Mouse (Mus musculus) T-helper 1 cell (primary cell): Measurements from ENCODE around the gene Kif13a.

Source experiments
- in situ Hi-C: fragments of 300-600 bp; cut with MboI, MseI; formaldehyde crosslinking; loops from one replicate; pipeline ENCODE4 v1.15.1; 2025; ENCODE audit warnings: high pct_unique_total_duplicates

Gene Kif13a

DNA sequence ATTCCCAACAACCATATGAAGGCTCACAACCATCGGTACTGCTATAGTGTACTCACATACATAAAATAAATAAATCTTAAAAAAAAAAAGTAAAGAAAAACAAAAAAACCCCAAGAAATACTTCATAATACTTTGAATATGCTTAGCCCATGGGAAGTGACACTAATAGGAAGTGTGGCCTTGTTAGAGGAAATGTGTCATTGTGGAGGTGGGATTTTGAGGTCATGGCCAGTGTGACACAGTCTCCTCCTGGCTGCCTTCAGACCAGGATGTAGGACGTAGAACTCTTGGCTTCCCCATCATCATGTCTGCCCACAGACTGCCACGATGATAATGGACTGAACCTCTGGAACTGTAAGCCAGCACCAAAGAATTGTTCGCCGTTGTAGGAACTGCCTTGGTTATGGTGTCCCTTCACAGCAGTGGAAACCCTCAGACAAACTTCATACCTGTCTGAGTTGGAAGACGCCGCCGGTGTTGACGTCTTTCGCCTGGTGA is 143.6 kb downstream of the Kif13a start:
- in situ Hi-C loops = no loop called here

DNA sequence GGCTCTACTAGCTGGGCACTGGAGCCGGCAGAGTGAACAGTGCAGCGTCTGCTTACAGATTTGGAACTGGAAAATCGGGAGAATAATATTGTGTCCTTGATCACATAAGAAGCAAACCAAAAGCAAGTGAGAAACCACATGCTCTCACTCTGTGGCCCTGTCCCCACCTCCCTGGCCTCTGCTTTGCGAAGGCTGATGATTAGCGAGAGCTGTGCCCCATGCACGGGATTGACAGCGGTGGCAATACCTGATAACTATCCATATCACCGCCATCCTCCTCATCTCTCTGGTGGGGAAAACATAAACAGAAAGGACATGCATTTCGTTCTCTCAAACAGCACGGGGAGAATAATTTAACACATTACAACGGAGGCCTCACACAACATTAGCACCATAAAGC is 149.3 kb downstream of the Kif13a start:
- in situ Hi-C loops = no loop called here

DNA sequence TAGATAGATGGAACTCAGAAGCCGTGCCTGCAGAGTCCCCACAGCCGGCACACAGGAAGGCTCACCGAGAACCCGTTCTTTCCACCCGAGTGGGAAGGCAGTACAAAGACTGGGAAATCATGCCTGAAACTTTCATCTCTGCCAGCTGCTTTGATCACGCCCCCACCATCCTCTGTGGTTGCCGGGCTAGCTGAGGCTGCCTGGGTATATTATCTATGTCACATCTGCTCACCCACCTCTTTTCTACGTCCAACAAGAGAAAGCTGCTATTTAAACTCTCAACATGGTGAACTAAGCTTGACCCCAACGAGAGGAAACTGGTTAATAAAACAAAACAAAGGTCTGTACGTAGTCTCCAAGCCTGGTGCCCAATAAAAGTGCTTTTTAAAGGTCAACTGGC is 149.8 kb downstream of the Kif13a start:
- in situ Hi-C loops = no loop called here

DNA sequence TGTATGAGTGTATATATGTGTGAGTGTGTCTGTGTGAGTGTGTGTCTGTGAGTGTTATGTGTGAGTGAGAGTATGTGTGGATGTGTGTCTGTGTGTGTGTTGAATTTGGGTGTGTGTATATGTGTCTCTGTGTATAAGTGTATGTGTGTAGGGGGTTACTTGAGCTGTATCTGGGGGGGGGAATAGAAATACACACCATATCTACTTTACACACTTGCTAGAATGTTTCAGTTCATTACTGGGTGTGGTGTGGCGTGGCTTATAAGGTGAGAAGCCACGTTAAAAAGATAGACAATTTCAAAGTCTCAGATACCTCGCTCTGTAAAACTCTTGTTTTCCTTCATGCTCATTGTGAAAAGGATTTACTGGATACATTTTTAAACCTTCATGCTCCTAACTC is 152.2 kb downstream of the Kif13a start:
- in situ Hi-C loops = no loop called here

DNA sequence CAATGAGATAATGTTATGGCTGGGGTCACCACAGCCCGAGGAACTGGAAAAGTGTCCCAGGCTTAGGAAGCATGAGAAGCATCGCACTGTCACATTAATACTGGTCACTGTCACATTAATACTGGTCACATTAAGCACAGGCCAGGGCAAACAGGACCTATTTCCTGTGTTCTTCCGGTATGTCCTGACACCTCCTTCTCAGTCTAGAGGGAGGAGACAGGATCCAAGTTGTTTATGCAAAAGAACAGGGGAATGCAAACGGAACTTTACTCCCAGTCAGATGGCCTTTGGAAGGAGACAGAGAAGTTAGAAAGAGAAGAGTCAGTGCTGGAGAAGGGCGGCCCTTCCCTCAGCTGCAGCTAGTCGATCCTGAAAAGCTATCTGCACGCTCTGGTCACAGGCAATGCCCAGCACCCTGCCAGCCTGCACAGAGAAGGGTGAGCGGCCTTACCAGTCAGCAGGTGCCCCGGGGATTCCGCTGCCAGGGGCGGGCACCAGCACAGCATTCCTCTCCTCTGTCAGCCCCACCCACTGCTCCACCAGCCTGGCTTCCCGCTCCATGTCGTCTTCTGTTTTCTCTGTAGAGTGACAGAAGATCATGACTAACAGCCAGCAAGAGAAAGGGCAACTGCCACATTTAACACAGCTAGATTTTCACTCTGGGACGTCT is 152.9 kb downstream of the Kif13a start:
- in situ Hi-C loops = no loop called here

DNA sequence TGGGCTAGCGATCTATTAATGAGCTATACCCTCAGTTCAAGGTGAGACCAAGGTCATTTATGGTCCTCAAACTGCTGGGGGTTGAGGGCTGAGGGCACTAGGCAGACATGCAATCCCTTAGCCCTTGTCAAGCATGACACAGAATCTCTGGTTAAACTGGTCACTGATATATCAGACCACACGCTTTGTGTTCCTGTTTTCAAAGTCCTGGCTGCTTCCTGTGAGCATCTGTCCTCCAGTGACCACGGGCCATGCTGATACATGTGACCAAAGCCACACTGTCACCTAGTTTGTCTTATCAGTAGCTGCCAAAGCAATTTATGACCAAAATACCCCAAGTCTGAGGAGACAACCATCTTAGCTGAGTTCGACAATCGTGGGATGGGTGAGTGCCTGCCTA is 154.7 kb downstream of the Kif13a start:
- in situ Hi-C loops = no loop called here

DNA sequence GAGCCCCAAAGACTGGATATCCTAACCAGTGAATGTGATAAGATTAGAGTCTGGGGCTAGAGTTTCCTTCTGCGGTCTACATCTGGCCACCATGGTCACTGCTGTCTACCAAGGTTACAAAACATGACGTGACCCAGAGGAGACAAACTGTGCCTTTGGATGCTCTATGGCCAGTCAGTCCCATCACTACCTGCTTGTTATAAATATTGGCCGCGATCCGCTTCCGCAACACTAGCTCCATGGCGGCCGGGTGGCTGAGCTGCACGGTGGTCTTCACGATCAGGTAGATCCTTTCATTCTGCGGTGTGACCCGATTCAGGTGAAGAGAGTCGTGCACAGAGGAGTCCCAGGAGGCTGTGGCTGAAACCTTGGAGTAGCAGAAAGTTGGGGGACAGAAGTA is 157.1 kb downstream of the Kif13a start:
- in situ Hi-C loops = no loop called here

DNA sequence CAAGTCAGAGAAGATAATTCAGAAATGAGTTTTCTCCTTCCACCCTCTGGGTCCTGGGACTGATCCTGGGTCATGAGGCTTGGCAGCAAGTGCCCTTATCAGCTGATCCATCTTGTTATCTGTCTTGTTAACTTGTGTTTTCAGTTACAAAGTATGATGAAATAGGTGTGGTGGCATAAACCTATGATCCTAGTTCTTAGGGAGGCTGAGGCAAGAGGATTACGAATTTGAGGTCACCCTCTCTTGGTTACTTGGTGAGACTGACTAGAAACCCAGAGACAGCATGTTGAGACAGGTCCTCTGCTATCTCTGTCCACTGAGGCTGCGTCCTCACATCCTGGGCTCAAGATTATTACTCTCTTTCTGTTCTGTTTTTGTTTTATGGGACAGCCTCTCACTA is 164.3 kb downstream of the Kif13a start:
- in situ Hi-C loops = no loop called here

DNA sequence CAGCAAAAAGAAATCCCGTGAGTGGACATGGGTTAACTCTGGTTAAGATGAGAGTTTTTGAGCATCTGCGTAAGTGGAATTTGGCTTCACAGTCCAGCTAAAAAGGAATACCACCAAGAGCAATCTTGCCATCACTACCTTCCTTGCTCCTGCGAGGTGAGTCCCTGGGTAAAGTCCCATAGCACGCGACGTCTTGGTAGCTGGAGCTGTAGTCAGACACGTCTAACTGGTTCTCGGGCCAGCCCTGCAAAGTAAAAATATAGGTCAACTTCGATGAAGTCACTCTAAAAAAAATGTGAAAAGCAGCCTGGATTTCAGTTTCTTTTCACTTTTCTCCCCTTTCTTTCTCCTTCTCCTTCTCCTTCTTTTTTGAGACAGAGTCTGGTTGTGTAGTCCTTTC is 166.5 kb downstream of the Kif13a start:
- in situ Hi-C loops = no loop called here

DNA sequence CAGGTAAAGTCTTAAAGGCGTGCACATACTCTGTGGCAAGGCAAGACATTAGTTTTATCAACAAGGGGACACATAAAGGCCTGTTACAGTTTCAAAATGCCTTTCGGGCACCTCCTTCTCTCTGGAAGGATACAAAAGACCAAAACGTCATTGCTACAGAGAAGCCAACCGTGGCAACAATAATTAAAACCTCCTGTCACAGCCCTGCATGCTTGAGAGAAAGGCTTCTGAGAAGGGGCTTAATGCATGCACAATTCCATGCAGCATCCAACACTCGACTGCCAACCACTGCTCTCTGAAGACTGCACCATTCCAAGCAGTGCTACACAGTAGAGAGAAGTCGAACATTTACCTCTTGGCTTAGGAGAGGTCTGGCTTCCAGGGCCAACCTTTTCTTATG is 168.7 kb downstream of the Kif13a start:
- in situ Hi-C loops = no loop called here

DNA sequence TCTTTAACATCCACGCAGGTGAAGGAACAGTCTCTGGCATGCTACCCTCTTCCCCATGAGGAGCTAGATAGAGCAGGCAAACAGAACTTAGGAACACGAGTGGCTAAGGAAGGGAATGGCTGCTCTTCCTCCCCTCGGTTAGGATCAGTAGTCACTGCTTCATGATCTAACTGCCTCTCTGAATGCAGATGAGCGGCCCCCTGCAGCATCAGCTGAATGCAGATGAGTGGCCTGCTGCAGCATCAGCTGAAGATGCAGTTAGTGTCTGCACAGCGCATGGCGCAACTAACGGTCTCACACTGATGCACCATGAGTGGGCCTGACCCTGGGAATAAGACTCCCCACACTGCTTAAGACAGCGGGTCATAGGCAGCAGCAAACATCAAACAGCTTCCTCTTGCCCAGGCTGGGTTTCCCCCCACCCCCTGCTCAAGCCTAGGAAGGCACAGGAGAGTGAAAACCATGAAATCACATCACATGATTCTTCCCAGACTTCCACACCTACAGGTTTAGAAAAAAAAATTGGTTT is 170.3 kb downstream of the Kif13a start:
- in situ Hi-C loops = no loop called here

DNA sequence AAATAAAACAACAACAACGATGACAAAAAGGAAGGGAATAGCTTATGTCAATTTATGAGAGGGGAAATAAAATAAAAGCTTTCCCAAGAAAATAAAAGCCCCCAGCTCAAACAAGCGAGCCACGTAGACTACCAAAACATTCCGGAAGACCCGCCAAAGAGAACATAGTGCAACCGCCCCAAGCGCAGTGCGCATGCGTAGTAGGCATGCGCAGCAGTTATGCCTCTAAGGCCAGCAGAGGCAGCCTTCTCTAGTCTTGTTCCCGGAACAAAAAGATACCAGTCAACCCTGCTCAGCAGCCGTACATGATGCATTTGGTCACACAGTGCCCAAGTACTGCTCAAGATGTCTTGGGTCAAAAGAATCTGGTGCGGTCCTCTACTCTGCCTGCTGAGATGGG is 171.0 kb downstream of the Kif13a start:
- in situ Hi-C loops = no loop called here

DNA sequence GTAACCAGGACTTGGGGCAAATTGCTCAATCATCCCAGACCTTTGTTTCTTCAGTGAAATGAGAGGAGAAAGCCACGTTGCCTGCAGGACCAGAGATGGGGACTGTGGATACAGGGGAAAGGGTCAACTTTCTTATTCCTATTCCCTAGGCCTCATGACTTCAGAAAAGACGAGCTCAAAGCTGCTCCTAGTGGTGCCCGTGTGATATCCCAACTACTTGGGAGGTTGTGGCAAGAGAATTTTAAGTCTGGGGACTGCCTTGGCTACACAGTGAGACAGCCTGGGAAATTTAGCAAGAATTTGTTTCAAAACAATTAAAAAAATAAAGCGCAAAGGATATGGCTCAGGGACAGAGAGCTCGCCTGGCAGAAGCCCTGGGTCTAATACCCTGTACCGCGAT is 171.7 kb downstream of the Kif13a start:
- in situ Hi-C loops = no loop called here

DNA sequence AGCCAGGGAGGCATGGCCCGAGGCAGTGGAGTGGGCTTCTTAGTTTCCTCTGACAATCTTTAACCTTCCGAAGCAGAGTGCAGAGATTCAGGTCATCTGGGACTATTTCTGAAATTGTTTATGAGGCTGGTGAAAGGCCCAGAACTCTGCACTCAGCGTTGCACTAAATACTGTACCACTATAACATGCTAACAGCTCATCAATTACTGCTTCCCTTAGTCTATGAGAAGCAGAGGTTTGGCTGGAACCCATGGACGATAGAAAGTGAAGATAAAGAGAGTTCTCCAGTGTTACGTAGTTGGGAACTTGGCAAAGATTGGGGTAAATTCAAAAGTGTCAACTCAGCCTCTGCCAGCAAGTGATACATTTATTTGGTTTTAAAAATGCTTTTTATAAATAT is 176.4 kb downstream of the Kif13a start:
- in situ Hi-C loops = no loop called here

DNA sequence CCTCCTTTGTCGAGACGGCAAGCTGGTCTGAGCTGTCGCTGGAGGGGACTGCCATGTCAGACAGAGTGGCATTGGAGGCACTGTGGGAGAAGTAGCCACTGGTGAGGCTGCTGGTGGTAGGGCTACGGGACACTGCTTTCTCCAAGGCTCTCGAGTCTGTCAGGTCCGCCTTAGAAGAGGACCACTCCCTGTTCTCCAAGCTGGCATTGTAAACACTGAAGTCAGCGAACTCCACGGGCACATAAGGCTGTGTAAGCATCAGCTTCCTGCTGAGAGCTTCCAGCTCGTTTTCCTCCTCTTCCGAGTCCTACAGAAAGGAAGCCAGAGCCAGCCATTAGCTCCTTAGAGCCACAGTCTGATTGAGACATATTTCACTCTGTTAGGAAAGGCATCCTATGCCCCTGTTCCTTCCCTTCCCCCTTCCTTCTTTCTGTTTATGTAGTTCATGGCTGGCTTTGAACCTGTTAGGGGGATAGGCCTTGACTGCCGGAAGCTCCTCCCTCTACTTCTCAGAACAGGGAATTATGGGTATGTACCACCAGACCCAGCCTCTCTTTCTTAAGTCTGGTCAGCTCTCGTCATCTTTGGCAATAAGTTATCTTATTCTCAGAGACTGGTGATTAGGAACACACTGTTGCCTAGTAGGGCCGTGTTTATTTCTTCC is 177.0 kb downstream of the Kif13a start:
- in situ Hi-C loops = no loop called here

DNA sequence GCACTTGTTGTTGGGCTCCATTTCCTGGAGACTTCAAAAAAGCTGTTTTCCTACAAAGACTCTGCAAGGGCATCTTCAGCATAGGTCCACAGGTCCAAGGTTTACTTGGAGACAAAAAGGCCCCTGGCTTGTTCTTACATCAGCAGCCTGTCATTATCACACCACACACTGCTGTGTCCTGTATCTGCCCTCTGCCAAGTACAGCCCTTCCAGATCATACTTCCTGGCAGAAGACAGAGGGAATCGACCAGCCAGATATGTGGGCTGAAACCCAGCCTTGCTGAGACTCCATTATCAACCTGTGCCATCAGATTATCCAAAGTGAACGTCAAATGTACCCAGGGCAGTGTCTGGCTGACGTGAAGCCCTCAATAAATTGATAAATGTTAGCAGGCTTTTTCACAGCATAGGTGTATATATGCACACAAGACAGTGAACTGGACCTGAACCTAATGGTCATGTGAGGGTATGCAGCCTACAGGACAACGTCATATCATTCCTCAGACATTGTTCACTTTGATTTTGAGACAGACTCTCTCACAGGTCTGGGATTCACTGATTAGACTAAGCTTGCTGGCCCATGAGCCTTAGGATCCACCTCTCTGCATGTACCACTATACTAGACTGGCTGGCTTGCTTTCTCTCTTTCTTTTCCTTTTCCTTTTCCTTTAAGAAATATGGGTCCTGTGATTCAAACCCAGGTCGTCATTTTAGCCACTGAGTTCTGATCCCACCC is 181.4 kb downstream of the Kif13a start:
- in situ Hi-C loops = no loop called here

DNA sequence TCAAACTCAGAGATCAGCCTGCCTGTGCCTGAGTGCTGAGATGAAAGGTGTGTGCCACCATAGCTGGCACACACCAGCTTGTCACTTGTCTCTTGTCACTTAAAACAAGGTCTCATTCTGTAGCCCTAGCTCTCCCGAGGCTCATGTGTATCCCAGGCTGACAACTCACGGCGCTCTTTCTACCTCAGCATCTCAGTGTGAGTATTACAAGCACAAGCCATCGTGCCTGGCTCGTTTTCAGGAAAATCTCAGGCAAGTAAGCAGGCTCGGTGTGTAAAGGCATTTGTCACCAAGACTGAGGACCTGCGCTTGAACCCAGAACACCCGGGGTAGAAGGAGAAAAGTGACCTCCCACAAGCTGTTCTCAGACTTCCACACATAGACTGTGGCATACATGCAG is 185.8 kb downstream of the Kif13a start:
- in situ Hi-C loops = no loop called here

DNA sequence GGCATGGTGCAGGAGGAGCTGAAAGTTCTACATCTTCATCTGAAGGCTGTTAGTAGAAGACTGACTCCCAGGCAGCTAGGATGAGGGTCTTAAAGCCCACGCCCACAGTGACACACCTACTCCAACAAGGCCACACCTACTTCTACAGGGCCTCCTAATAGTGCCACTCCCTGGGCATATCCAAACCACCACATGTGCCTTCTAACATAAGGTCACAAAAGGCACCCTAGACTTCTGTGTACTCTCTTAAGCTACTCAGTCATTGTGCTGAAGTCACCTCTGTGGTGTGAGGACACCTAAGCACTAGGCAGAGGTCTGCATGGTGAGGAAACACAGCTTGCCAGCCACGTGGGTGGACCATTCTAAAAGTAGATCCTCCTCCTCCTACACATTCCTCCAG is 187.3 kb downstream of the Kif13a start:
- in situ Hi-C loops = no loop called here

DNA sequence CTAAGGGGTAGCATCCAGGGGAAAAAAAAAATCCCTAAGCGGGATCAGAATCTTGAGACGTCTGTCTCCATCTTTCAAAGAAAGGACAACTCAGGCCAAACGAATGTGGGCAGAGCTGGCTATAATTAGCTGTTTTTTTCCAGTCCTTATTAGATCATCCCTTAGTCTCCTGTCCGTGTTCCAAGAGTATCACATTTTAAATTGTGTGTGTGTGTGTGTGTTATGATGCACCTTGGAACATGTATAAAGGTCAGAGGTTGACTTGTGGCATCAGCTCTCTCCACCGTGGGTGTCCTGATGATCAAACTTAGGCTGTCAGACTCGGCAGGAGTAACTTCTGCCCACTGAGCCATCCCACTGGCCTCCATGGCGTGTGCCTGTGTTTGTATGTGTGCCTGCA is 190.2 kb downstream of the Kif13a start:
- in situ Hi-C loops = no loop called here

DNA sequence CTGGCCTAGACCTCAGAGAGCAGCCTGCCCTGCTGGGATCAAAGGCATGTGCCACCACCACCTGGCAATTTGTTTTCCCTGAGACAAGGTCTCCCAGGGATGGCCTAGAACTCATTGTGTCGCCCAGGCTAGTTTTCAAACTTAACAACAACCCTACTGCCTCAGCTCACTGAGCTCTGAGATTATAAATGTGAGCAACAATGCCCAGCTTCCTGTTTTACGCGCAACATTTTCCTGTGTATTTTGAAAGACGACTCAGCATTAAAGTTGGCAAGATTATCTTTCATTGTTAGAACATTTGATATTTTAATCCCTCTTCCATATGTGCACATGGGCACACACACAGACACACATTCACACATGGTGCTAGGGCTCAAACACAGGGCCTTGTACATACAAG is 192.2 kb downstream of the Kif13a start:
- in situ Hi-C loops = no loop called here

DNA sequence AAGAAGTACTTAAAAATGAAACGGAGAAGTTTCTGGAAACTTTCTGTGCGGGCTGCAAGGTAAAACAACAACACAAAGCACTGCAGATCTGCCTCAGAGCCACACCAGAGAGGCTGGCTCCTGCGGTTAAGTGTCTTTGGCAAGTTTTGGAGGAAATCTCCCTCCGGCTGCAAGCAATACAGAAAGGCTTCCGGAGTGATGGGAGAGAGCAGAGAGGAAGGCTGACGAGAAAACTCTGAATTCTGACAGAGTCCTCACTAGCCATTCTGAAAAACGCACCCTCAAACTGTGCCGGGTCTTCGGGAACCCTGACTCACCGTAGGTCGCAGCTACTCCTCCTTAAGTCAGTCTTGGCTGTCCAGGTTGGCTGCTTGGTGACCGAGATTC is 193.2 kb downstream of the Kif13a start:
- in situ Hi-C loops = no loop called here

DNA sequence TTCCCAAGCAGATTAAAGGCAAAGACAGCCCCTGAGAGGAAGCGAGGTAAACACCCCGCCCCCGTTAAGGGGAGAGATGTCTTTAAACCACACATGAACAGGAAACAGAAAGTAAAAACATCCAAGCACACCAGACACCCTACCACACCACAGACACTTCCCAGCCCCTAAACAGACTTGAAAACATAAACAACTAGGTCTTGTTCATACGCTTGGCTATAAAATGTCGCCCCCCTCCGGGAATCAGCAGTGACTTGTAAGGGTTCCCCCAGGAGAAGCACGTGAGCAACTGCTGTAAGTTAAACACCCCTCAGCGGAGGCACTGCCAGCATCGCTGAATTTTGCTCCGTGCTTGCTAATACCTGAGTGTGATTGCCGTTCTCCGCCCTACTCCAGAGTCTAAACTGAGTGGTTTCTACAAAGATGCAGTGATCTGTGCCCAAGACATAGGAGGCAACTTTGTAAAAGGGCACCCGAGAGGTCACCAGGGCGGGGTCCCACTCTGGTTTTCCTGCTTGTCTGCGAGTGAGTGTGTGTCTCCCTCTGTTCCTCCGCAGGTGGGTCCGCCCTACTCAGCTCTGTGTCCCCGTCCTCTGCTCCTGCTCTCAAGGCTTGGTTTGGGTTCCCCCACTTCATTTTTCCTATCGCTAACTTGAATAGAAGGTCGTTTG is 193.7 kb downstream of the Kif13a start:
- in situ Hi-C loops = no loop called here
